Mouse (Mus musculus) lung, adult 2 months (tissue): Measurements from ENCODE around the gene Il18bp. TPM values are rescaled to one million over a fixed set of nuclear protein-coding genes. Genes with fewer than 3 reads are reported as not detected.

Experiments used
- DNase-seq: peaks from one replicate; pipeline ENCODE4 v3.0.0; 2022
- H3K4me1 ChIP-seq: fragments of 200-500 bp; 2 replicates; pipeline ENCODE4 v1.6.1; 2011; ENCODE audit warnings: low read length; ENCODE audit not compliant: control insufficient read depth, insufficient read depth
- H3K4me3 ChIP-seq: fragments of 200-500 bp; replicated peaks from 2 replicates; pipeline ENCODE3; 2011; ENCODE audit warnings: low read depth, mild to moderate bottlenecking, control low read depth, low read length; ENCODE audit errors: extremely low read depth
- CTCF ChIP-seq: fragments of 200-500 bp; IDR thresholded peaks from 2 replicates; pipeline ENCODE4 v1.5.1; 2011; ENCODE audit warnings: mild to moderate bottlenecking, low read length, control low read depth; ENCODE audit not compliant: insufficient read depth
- POLR2A ChIP-seq: fragments of 200-500 bp; IDR thresholded peaks from 2 replicates; pipeline ENCODE4 v1.6.1; 2011; ENCODE audit warnings: low read depth, mild to moderate bottlenecking, control low read depth, low read length, borderline replicate concordance; ENCODE audit errors: extremely low read depth
- WGBS: fragments of 180-500 bp; shearing (Covaris S2); methylation state at CpG from one replicate; pipeline ENCODE4 v1.1.7; 2018; 5-methylcytosine and 5-hydroxymethylcytosine counted together
- polyA plus RNA-seq: library from polyadenylated mRNA; depleted of rRNA; stranded (reverse); fragments of >200 nt; gene quantifications from 2 replicates; pipeline ENCODE4 v1.2.3, GENCODE M21; 2012

The Il18bp gene
- polyA plus RNA-seq, 1 experiment = 12.0 TPM

GRCm38 (mm10) chr7:102011855-102012254, 6.6 kb downstream of the Il18bp start:
- 91% methylated on average over 9 of the region's 9 CpGs for WGBS
- no peak for DNase-seq
- Histone ChIP-seq H3K4me1 (peaks cover 3% of the 10 kb centered on the region; the same call in 1 of the 2 replicates), H3K4me3 (no peak overlapping the region)
- TF ChIP-seq CTCF = no peak
- TF ChIP-seq POLR2A = no peak

DNA sequence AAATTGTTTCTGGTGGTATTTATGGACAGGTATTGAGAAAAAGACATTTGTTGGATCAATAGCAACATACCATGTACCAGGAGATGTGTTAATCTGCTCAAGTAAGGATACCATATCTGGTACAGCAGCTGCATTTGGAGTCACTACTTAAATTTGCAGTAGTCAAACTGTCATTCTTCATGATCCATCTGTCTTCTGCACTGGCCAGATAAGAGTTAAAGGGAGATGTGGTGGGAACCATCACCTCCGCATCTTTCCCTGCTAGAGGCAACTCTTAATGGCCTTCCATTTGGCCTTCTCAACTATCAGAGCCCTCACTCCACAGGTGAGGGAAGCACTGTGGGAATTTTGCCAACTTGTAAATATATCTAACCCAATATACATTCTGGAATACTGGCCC, 12.0 kb downstream of the Il18bp start:
- no peaks in the 10 kb centered on the region for H3K4me1 ChIP-seq
- 81% methylated on average over 1 of the region's 1 CpGs for WGBS
- no peak for TF ChIP-seq POLR2A
- TF ChIP-seq CTCF = no peak
- DNase-seq = no peak
- H3K4me3 ChIP-seq = no peak overlapping the region

- no peak for TF ChIP-seq POLR2A
- no peak for TF ChIP-seq CTCF
- Histone ChIP-seq H3K4me3 (no peak overlapping the region), H3K4me1 (no peaks in the 10 kb centered on the region)
- WGBS = 77% methylated on average over 26 of the region's 26 CpGs
- DNase-seq = no peak
These were observed 17.4 kb downstream of the Il18bp start for GRCm38 (mm10) chr7:102000921-102001630.

GRCm38 (mm10) chr7:102000296-102000695, 18.2 kb downstream of the Il18bp start:
- Histone ChIP-seq H3K4me3 (no peak overlapping the region), H3K4me1 (no peaks in the 10 kb centered on the region)
- 79% methylated on average over 8 of the region's 8 CpGs for WGBS
- TF ChIP-seq CTCF (no peak), POLR2A (no peak)
- no peak for DNase-seq

GRCm38 (mm10) chr7:101999461-102000151, 18.9 kb downstream of the Il18bp start:
- TF ChIP-seq CTCF (no peak), POLR2A (no peak)
- Histone ChIP-seq H3K4me3 (no peak overlapping the region), H3K4me1 (no peaks in the 10 kb centered on the region)
- 85% methylated on average over 15 of the region's 15 CpGs for WGBS
- no peak for DNase-seq

- peak; percentile 81 for DNase-seq
- TF ChIP-seq POLR2A (no peak), CTCF (peak; percentile 92)
- 48% methylated on average over 14 of the region's 14 CpGs for WGBS
- H3K4me3 ChIP-seq = no peak overlapping the region
- H3K4me1 ChIP-seq = no peaks in the 10 kb centered on the region
These were observed 20.1 kb downstream of the Il18bp start for GRCm38 (mm10) chr7:101998194-101998927.

DNA sequence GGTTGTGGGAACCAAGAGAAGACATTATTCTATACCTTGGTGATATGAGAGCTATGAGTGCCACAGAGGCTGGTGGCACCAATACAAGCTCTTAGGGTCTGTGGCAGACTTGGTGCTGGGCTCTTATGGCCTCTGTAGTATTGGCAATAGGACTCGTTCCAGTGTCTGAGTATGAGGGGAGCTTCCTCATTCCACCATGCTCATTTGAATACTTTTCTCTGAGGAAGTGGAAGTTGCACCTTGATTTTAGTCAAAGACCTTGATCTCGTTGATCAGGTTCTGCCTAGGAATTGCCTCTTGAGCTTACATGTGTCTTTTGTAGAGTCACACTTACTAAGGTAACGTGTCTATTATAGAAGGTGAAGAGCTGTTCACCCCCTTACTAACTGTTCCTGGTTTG, 24.2 kb downstream of the Il18bp start:
- DNase-seq = no peak
- TF ChIP-seq POLR2A (no peak), CTCF (no peak)
- Histone ChIP-seq H3K4me3 (no peak overlapping the region), H3K4me1 (no peaks in the 10 kb centered on the region)
- WGBS = 68% methylated on average over 3 of the region's 3 CpGs

DNA sequence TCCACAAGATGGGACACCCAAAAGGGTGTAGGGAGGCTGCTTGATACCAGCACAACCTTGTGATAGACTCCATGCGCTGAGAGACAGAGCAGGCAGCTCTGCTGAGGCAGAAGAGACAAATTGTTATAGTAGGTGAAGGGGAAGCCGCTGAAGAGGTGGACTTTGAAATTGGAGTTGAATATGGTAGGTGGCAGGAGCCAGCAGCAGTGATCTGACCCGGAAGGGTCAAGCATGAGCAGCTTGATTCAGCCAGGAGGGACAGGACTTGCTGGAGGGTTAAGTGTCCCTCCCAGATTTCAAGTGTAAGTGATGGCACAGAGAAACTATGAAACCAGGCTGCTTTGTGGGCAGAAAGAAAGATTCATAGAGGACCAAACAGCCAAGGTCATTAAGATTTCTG, 33.4 kb downstream of the Il18bp start:
- whole genome bisulfite sequencing = 86% methylated on average over 3 of the region's 3 CpGs
- TF ChIP-seq POLR2A = no peak
- Histone ChIP-seq H3K4me3 (no peak overlapping the region), H3K4me1 (no peaks in the 10 kb centered on the region)
- no peak for DNase-seq

DNA sequence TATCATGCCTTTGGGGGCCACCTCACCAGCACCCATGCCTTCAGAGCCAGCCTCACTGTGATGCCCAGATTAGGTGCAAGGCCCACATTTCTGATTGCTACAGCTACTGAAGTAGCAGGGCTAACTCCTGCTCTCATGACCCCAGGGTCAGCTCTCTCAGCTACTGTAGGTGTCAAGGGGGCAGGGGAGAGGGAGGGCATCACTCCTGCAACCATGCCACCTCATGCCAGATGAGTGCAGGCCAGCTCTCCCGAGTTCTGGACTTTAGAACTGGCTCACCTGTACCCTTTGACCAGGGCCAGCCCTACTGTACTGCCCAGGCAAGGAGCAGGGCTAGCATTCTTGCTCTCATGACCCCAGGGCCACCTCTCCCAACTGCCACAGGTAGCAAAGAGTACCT, 35.8 kb downstream of the Il18bp start:
- WGBS = 70% methylated on average over 1 of the region's 1 CpGs
- Histone ChIP-seq H3K4me3 (no peak overlapping the region), H3K4me1 (no peaks in the 10 kb centered on the region)
- no peak for TF ChIP-seq CTCF
- no peak for TF ChIP-seq POLR2A
- no peak for DNase-seq
